ENCODE assay signal across 10 mouse cellular contexts in genomic region chr9:41378627-41379231, GRCm38 (mm10).
DNase-seq lines count a peak whose midpoint lies in the region; ATAC-seq and TF ChIP-seq lines count a peak whose summit lies in the region.
"Had no signal": no experiment of that assay in that cellular context is flagged by ENCODE, and none has a peak within 500 bp of the region (broad histone marks: within the 10 kb centered on the region; RNA-seq: fewer than 3 reads in every experiment).

No protein-coding gene starts in this region.

- H3K4me2 ChIP-seq in embryonic facial prominence, embryonic 13.5 days = peak overlapping the region; percentile 76
- no peak overlapping the region for H3K4me2 ChIP-seq in liver, postnatal 0 days (ENCODE audit: low read depth, low read length)

- no peaks in the 10 kb centered on the region for H3K9me3 ChIP-seq in embryonic facial prominence, embryonic 13.5 days
- H3K9me3 ChIP-seq in limb, embryonic 10.5 days (replicated peaks) = no peaks in the 10 kb centered on the region
- no peaks in the 10 kb centered on the region for H3K9me3 ChIP-seq in liver, postnatal 0 days (ENCODE audit: low read length)

- no peaks in the 10 kb centered on the region for H3K27me3 ChIP-seq in embryonic facial prominence, embryonic 13.5 days
- H3K27me3 ChIP-seq in limb, embryonic 10.5 days (ENCODE audit: low read depth, poor library complexity, severe bottlenecking) = no peaks in the 10 kb centered on the region
- peaks cover 11% of the 10 kb centered on the region for H3K27me3 ChIP-seq in liver, postnatal 0 days (ENCODE audit: insufficient read depth, low read length)

- no peaks in the 10 kb centered on the region for H3K36me3 ChIP-seq in embryonic facial prominence, embryonic 13.5 days
- no peaks in the 10 kb centered on the region for H3K36me3 ChIP-seq in limb, embryonic 10.5 days
- H3K36me3 ChIP-seq in liver, postnatal 0 days (replicated peaks; ENCODE audit: insufficient read depth, low read length) = no peaks in the 10 kb centered on the region

- no peak; the same call in 1 of the 2 replicates for ATAC-seq in embryonic facial prominence, embryonic 13.5 days (ENCODE audit: insufficient number of reproducible peaks, insufficient read depth, low FRiP score, low TSS enrichment, low read depth)
- no peak for ATAC-seq in liver, postnatal 0 days

- peak; percentile 35 to 38 for DNase-seq in layer of hippocampus, postnatal 10 days (ENCODE audit: low spot score in 2 of 2)
- no peak for DNase-seq in layer of hippocampus, adult 8-10 months (ENCODE audit: low spot score in 2 of 2)
- no peak for DNase-seq in limb, embryonic 10.5 days (ENCODE audit: low spot score)
- no peak for DNase-seq in thymus, postnatal 25 days
- no peak for DNase-seq in urinary bladder, postnatal 10 days (ENCODE audit: low spot score)
- no peak for DNase-seq in liver, postnatal 0 days
- DNase-seq: kidney, adult 8-10 months; lung, adult 2 months had no signal

- no peak for TF ChIP-seq EP300 in liver, postnatal 0 days (IDR thresholded peaks at IDR 0.05; ENCODE audit: low read depth)

- peak overlapping the region; percentile 61 for H3K9ac ChIP-seq in embryonic facial prominence, embryonic 13.5 days
- H3K9ac ChIP-seq in liver, postnatal 0 days (replicated peaks) = no peak overlapping the region

- peak overlapping the region; percentile 92 for H3K27ac ChIP-seq in embryonic facial prominence, embryonic 13.5 days
- peak overlapping the region; percentile 90 for H3K27ac ChIP-seq in limb, embryonic 10.5 days
- peak overlapping the region; percentile 96 for H3K27ac ChIP-seq in olfactory bulb, adult 2 months (ENCODE audit: insufficient read depth, low read depth, low read length)
- no peak overlapping the region for H3K27ac ChIP-seq in liver, postnatal 0 days (ENCODE audit: low read depth)

- H3K4me3 ChIP-seq in embryonic facial prominence, embryonic 13.5 days = peak overlapping the region; percentile 11
- H3K4me3 ChIP-seq in limb, embryonic 10.5 days = no peak overlapping the region
- H3K4me3 ChIP-seq in olfactory bulb, adult 2 months (ENCODE audit: insufficient read depth, low read depth, low read length) = no peak overlapping the region
- H3K4me3 ChIP-seq in liver, postnatal 0 days (ENCODE audit: low read depth, low read length) = no peak overlapping the region

- no peak for TF ChIP-seq CTCF in olfactory bulb, adult 2 months (IDR thresholded peaks at IDR 0.05; ENCODE audit: insufficient read depth, low read depth, low read length)
- no peak for TF ChIP-seq CTCF in liver, postnatal 0 days (IDR thresholded peaks at IDR 0.05; ENCODE audit: low read depth)

- TF ChIP-seq POLR2A in olfactory bulb, adult 2 months (IDR thresholded peaks at IDR 0.05; ENCODE audit: insufficient read depth, low read depth, low read length) = no peak

- WGBS in embryonic facial prominence, embryonic 13.5 days = 28% methylated on average over 10 of the region's 10 CpGs
- 71% methylated on average over 10 of the region's 10 CpGs for WGBS in limb, embryonic 10.5 days
- WGBS in olfactory bulb, adult 2 months = 54% methylated on average over 10 of the region's 10 CpGs
- 75% methylated on average over 10 of the region's 10 CpGs for WGBS in liver, postnatal 0 days (ENCODE audit: insufficient replicate concordance)

- peaks cover 47% of the 10 kb centered on the region for H3K4me1 ChIP-seq in embryonic facial prominence, embryonic 13.5 days
- peaks cover 53% of the 10 kb centered on the region for H3K4me1 ChIP-seq in limb, embryonic 10.5 days
- H3K4me1 ChIP-seq in olfactory bulb, adult 2 months (ENCODE audit: control insufficient read depth, insufficient read depth, low read length) = peaks cover 18% of the 10 kb centered on the region
- no peaks in the 10 kb centered on the region for H3K4me1 ChIP-seq in liver, postnatal 0 days (ENCODE audit: insufficient read depth)

Comparison
In these comparisons a context has a peak if more than half of its experiments do, and no peak if none do; other contexts are left out.
1. DNase-seq: peak in layer of hippocampus, postnatal 10 days (2 of 2); none in layer of hippocampus, adult 8-10 months (0 of 2), limb, embryonic 10.5 days (single experiment), thymus, postnatal 25 days (single experiment), urinary bladder, postnatal 10 days (single experiment) and liver, postnatal 0 days (single experiment).